Mouse (Mus musculus) stomach, postnatal 0 days (tissue): ENCODE measurements at regions not wholly inside any gene's neighbourhood (a gene's known extent, or its start where the extent isn't known, plus 50 kb on each side); places are given as distances from the start of the nearest gene placed in this dataset.

Source experiments
- ATAC-seq: fragments of 200-750 bp; cut with Nextera tagmentation; 2 replicates; pipeline ENCODE4 v1.8.0; 2017; ENCODE audit not compliant: low FRiP score, low TSS enrichment
- DNase-seq: peaks from one replicate; pipeline ENCODE4 v3.0.0-alpha.2; 2016; ENCODE audit warnings: low spot score
- H3K27ac ChIP-seq: fragments of 300-500 bp; sonication (generic); replicated peaks from 2 replicates; pipeline ENCODE4 v1.5.1; 2014; ENCODE audit warnings: mild to moderate bottlenecking, control low read depth
- H3K27me3 ChIP-seq: fragments of 300-500 bp; sonication (generic); 2 replicates; pipeline ENCODE4 v1.6.1; 2014; ENCODE audit warnings: low read length; ENCODE audit not compliant: control insufficient read depth, insufficient read depth
- H3K36me3 ChIP-seq: fragments of 300-500 bp; sonication (generic); 2 replicates; pipeline ENCODE4 v1.6.1; 2014; ENCODE audit warnings: low read length, mixed read lengths; ENCODE audit not compliant: control insufficient read depth, insufficient read depth
- H3K4me1 ChIP-seq: fragments of 300-500 bp; sonication (generic); replicated peaks from 2 replicates; pipeline ENCODE4 v1.6.1; 2014; ENCODE audit warnings: antibody characterized with exemption; ENCODE audit not compliant: control insufficient read depth, insufficient read depth
- H3K4me2 ChIP-seq: fragments of 300-500 bp; sonication (generic); replicated peaks from 2 replicates; pipeline ENCODE4 v1.6.1; 2014; ENCODE audit warnings: low read depth, mild to moderate bottlenecking, control low read depth, moderate library complexity
- H3K4me3 ChIP-seq: fragments of 300-500 bp; sonication (generic); 2 replicates; pipeline ENCODE4 v1.5.1; 2014; ENCODE audit warnings: low read depth, low read length, control low read depth
- H3K9ac ChIP-seq: fragments of 300-500 bp; sonication (generic); 2 replicates; pipeline ENCODE4 v1.6.1; 2014; ENCODE audit warnings: mild to moderate bottlenecking, low read length, control low read depth, mixed read lengths
- H3K9me3 ChIP-seq: fragments of 300-500 bp; sonication (generic); 2 replicates; pipeline ENCODE4 v1.6.1; 2016; ENCODE audit warnings: low read length; ENCODE audit not compliant: control insufficient read depth
- CTCF ChIP-seq: IDR thresholded peaks from 2 replicates; pipeline ENCODE4 v1.5.1; 2016; ENCODE audit warnings: antibody characterized with exemption, low read depth, mild to moderate bottlenecking, moderate library complexity
- EP300 ChIP-seq: optimal IDR thresholded peaks from 2 replicates; pipeline ENCODE3; 2016; ENCODE audit warnings: antibody characterized with exemption
- whole genome bisulfite sequencing: fragments of 180-500 bp; shearing (Covaris S2); extraction: QIAGEN DNeasy Blood & Tissue Kit; methylation state at CpG from one replicate; pipeline ENCODE4 v1.1.7; 2014; 5-methylcytosine and 5-hydroxymethylcytosine counted together

DNA sequence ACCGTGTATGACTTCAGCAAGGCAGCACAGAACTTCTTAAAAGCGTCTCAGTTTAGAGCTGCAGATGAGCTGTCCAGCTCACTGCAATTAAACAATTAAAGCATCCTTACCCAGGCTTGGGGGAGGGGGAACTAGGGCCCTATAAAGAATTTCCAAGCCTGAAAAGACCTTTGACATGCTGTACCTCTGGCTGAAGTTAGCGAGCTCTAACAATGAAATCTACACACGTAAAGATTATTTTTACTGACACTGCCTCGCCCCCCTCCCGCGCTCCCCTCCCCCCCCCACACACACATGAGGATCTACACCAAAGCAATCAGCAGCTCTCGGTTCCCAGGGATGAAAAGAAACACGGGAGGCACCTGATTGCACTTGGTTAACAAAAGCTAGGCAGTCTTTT lies 560.7 kb downstream of the Nedd1 start:
- Histone ChIP-seq H3K27ac (no peak overlapping the region), H3K4me1 (no peaks in the 10 kb centered on the region), H3K27me3 (no peaks in the 10 kb centered on the region), H3K4me2 (no peak overlapping the region), H3K9ac (no peak overlapping the region), H3K4me3 (no peak overlapping the region), H3K36me3 (no peaks in the 10 kb centered on the region), H3K9me3 (no peaks in the 10 kb centered on the region)
- DNase-seq (no peak), ATAC-seq (no peak)
- TF ChIP-seq EP300 (no peak), CTCF (no peak)
- 20% methylated on average over 9 of the region's 9 CpGs for WGBS

DNA sequence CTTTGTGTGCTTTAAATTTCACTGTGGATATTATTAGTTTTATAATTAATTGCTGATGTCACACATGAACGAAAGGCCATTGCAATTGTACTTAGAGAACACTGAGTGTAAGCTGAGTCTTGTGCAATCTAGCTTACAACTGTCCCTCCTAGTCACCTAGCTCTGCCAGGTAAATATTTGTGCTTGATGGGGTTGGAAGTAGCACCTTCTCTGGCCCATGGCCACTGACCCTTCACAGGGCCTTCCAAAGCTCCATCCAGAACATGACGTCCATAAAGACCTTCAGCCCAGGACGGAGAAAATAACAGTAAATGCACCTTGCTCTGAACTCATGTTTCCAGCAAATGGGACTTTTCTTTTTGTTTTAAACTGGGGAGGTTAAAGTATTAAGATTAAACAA lies 576.0 kb downstream of the Nedd1 start:
- Histone ChIP-seq H3K9ac (no peak overlapping the region), H3K27ac (no peak overlapping the region), H3K36me3 (no peaks in the 10 kb centered on the region), H3K4me3 (no peak overlapping the region), H3K9me3 (no peaks in the 10 kb centered on the region), H3K27me3 (no peaks in the 10 kb centered on the region), H3K4me1 (no peaks in the 10 kb centered on the region), H3K4me2 (no peak overlapping the region)
- 64% methylated on average over 3 of the region's 3 CpGs for WGBS
- ATAC-seq: no peak
- TF ChIP-seq EP300: no peak
- no peak for TF ChIP-seq CTCF
- no peak for DNase-seq

GRCm38 (mm10) chr10:92135521-92135920 lies 586.7 kb downstream of the Nedd1 start:
- DNase-seq (no peak), ATAC-seq (no peak)
- H3K4me3 ChIP-seq: no peak overlapping the region
- H3K4me2 ChIP-seq: no peak overlapping the region
- no peak overlapping the region for H3K27ac ChIP-seq
- 65% methylated on average over 5 of the region's 5 CpGs for WGBS
- no peaks in the 10 kb centered on the region for H3K36me3 ChIP-seq
- H3K27me3 ChIP-seq: no peaks in the 10 kb centered on the region
- H3K9ac ChIP-seq: no peak overlapping the region
- no peaks in the 10 kb centered on the region for H3K9me3 ChIP-seq
- no peaks in the 10 kb centered on the region for H3K4me1 ChIP-seq
- no peak for TF ChIP-seq EP300
- TF ChIP-seq CTCF: no peak

GRCm38 (mm10) chr10:92112790-92113189 lies 609.4 kb downstream of the Nedd1 start:
- H3K27ac ChIP-seq: no peak overlapping the region
- no peak overlapping the region for H3K9ac ChIP-seq
- ATAC-seq (no peak), DNase-seq (no peak)
- 19% methylated on average over 2 of the region's 2 CpGs for WGBS
- no peak overlapping the region for H3K4me3 ChIP-seq
- no peaks in the 10 kb centered on the region for H3K9me3 ChIP-seq
- H3K4me2 ChIP-seq: no peak overlapping the region
- no peaks in the 10 kb centered on the region for H3K27me3 ChIP-seq
- no peak for TF ChIP-seq EP300
- no peak for TF ChIP-seq CTCF
- H3K36me3 ChIP-seq: no peaks in the 10 kb centered on the region
- no peaks in the 10 kb centered on the region for H3K4me1 ChIP-seq

DNA sequence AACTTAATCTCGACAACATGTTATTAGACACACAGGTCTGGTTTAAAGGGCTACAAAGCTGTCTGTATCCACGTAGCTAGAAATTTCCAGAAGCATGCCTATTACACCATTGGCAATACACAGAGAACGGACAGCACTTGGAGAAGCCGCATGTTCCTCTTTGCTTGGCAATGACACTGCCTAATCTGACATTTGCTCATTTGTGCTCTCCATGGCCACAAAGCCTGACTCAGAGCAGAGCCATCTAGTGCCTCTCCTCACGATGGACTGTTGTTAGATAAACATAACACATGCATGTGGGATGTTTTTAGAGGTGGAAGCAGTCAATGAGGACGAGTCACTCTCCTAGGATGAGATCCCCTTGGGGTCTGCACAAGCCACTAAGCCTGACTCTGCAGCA lies 615.9 kb downstream of the Nedd1 start:
- Histone ChIP-seq H3K27ac (no peak overlapping the region), H3K4me2 (no peak overlapping the region), H3K4me3 (no peak overlapping the region), H3K27me3 (no peaks in the 10 kb centered on the region), H3K9ac (no peak overlapping the region), H3K36me3 (no peaks in the 10 kb centered on the region), H3K4me1 (no peaks in the 10 kb centered on the region), H3K9me3 (no peaks in the 10 kb centered on the region)
- no peak for DNase-seq
- 72% methylated on average over 6 of the region's 6 CpGs for WGBS
- no peak for ATAC-seq
- TF ChIP-seq EP300 (no peak), CTCF (no peak)

DNA sequence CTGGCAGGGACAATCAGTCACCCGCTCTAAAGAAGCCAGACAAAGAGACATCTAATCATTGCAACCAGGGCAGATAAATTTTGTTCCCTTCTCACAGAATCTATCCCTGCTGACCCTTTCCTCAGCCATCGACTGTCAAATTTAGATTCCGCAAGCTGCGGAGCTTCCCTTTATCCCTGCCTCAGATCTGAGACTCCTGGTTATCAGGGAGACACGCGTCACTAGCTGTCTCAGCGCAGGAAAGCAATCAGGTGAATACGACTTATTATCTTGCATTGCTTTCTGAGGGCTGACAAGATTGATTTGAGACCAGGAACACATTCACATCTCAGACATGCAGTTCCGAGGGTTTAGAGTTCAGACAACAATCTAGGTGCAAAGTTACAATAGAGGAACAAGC lies 618.3 kb downstream of the Nedd1 start:
- Histone ChIP-seq H3K36me3 (no peaks in the 10 kb centered on the region), H3K9ac (no peak overlapping the region), H3K4me1 (no peaks in the 10 kb centered on the region), H3K4me3 (no peak overlapping the region), H3K27ac (no peak overlapping the region), H3K27me3 (no peaks in the 10 kb centered on the region), H3K4me2 (no peak overlapping the region), H3K9me3 (no peaks in the 10 kb centered on the region)
- DNase-seq (no peak), ATAC-seq (no peak)
- TF ChIP-seq CTCF (no peak), EP300 (no peak)
- WGBS: 51% methylated on average over 9 of the region's 9 CpGs

DNA sequence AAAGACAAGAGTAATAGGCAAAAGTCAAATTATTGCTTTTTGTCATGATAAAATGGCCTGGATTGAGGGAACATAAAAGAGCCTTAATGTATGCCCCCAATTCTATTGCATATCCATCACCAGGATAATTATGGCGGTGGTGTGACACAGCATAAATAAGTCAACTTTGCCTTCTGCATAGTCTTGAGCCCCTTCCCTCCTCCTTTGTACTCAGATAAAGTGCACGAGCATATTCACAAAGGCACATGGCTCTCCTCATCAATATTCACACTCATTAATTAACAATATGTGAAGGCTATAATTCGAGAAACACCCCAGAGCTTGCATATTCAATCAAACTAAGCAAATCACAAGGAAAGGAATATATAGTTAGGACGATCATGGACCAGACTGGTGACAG lies 619.5 kb downstream of the Nedd1 start:
- Histone ChIP-seq H3K4me2 (no peak overlapping the region), H3K4me1 (no peaks in the 10 kb centered on the region), H3K4me3 (no peak overlapping the region), H3K9ac (no peak overlapping the region), H3K27ac (no peak overlapping the region), H3K9me3 (no peaks in the 10 kb centered on the region), H3K36me3 (no peaks in the 10 kb centered on the region), H3K27me3 (no peaks in the 10 kb centered on the region)
- WGBS: 80% methylated on average over 4 of the region's 4 CpGs
- TF ChIP-seq CTCF (no peak), EP300 (no peak)
- no peak for ATAC-seq
- no peak for DNase-seq
